Mouse (Mus musculus) layer of hippocampus, postnatal 14 days (tissue): Measurements from ENCODE around the gene Pfn1. TPM values are rescaled to one million over a fixed set of nuclear protein-coding genes. Genes with fewer than 3 reads are reported as not detected.

Experiments
- DNase-seq, 2 experiments: peaks; one replicate each; pipeline ENCODE4 v3.0.0; 2021 to 2022; ENCODE audit warnings: low spot score in 2 of 2, mixed read lengths in 1 of 2
- total RNA-seq, 2 experiments: library from RNA; stranded (reverse); gene quantifications; 2 replicates each; pipeline ENCODE4 v1.2.3; 2021

The Pfn1 gene
- total RNA-seq, 2 experiments from 2014 or later: 340 to 380 TPM

DNA sequence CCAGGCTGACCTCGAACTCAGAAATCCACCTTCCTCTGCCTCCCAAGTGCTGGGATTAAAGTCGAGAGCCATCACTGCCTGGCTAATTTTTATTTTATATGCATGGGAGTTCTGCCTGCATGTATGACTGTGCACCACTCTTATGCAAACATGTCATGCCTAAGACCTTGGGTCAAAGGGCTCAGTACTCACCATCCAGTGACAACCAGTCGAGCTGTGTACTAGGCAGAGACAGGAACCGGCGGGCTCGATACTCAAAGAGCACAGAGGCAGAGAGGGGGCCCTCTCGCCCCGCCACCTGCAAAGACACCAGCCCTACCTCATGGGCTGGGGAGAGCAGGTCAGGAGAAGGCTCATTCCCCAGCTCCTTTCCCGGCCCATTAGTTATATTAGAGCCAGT is 23.6 kb upstream of the Pfn1 start:
- DNase-seq: no peak

DNA sequence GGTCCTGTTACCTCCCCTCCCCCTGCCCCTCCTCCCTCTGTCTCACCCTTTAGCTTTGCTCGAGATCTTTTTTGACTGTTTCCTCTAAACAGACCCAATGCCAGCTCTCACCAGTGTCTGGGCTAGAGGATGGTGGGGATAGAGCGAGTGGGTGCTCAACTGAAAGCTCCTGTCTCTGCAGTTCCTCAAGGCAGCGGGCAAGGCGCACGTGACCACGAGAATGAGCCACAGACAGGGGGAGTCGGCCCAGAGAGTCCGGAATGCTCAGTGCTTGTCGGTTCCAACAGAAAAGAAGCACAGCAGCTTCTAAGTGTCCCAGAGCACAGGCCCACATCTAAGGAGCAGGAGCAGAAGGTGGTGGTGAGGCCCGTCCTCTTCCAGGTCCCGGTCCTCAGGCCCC is 20.1 kb upstream of the Pfn1 start:
- no peak for DNase-seq

DNA sequence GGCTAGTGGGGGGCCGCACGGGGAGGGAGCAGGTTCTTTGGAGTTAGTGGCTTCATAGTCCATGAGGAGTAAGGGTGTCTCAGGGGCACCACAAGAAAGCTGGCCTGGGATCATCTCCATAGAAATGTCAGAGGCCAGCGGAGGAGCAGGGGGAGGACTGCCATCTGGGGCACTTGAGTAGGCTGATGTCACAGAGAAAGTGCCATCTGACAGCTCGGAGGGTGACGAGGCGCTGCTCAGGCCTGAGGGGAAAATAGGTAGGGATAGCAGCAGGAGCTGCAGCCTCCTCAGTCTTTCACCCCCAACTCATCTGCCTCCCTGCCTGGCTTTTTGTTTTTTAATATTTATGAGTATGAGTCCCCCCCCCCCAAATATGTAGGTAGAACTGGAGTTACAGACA is 19.6 kb upstream of the Pfn1 start:
- no peak for DNase-seq

DNA sequence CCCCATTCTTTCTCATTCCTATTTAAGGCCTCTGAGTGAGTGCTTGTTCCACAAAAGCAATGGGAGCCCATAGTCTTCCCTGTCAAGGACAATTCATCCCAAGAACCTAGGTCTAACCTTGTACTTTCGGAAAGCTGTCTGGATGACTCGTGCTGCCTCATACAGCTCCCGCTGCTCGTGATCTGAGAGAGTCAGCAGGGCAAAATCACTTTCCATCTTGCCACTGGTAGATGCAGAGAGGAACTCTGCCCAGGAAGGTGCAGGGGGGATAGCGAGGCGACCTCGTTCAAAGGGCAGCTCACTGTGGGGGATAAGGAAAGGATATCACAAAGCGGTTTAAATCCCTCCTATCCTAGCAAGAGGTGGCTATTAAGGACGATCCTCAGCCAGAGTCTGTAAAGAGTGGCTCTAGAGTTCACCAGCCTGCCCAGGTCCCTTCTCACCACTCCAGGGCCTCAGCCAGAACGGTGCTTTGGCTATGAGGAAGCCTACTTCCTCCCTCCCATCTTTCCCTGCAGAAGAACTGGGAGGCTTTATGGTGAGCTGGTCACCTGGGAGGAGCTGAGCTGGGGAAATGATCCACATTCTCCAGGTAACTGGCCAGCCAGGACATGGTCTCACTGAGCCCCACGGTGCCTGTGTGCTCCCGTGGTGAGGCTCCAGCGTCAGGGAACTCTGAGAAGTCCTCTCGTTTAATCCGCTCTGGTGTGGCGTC is 17.0 kb upstream of the Pfn1 start:
- DNase-seq: no peak

DNA sequence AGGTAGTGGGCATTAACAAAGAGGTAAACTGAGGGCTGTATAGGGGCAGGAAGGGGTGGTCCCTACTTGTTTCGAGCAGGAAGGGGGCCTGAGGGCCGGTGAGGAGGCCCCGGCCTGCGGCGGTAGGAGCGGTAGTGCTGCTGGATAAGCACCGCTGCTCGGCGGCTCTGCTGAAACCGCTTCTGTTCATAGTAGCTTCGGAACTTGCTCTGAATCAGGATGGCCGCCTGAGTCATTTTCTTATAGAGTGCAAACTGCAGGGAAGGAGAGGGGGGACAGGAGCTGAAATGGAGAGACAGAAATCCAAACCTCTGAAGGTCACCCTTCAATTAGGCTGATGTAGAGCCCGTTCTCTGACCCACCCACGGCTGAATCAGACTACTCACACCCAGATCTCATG is 16.0 kb upstream of the Pfn1 start:
- DNase-seq: no peak

DNA sequence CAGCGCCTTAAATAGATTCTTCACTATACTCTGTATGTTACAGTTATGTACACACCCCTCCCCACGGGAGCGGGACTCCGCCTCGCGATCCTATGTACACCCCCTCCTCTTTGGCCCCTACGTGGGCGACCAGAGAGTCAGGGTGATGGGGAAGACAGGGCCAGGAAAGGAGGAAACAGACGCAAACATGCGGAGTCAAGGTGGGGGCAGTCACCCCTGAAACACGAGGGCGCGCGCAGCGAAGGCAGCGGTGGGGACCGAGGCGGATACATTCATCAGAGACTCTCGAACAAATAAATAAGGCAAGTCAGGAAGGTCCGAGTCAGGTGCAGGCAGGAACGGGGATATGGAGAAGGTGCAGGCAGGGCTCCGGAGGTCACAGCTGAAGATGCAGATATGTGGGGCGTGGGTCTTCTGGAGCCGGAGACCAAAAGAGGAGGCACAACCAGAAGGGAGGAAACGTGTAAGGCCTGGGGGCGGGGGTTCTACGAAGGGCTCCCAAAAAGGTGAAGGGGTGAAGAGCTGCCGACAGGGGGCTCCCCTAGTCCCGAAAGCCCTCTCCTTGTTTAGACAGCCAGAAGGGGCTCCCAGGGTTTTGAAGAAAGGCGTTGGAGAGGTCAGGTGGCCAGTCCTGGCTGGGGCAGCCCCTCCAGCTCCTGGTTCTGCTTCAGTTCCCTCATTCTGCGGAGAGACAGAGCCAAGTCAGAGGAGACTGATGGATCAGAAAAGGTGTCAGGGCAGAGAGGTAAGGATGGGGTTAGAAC is 15.3 kb upstream of the Pfn1 start:
- DNase-seq: peak; percentile 71 to 74

DNA sequence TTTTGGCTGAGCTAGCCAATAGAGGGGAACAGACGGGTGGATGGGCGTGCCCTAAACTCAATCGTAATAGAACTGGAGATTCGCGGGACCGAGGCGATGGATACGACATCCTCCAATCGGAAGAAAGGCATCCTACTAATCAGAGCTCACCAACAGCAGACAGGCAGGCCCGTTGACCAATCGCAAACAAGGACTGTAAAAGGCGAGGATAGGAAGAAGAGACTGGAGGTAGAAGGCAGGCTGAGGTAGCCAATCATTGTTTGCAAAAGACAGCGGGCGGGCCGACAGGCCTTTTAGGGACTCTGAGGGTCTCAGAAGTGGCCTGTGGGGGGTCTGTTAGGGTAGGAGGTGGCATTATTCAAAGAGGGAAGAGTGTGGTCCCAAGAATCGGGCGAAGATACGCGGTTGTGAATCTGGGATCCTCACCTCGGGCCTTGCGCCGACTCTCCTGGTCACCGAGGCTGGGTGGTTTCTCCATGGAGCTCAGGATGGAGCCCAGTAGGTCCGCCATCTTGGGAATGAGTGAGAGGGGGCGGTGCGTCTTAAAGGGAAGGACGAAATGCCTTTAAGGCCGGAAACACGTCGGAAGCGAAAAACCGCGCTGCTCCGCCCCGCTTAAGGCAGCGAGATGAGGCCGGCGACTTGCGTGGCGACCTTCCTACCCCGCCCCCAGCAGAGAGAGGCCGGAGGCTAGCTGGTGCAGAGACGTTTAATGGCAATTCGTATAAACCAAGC is 14.5 kb upstream of the Pfn1 start, which contains the start of gene Spag7:
TSS of gene Spag7 (minus strand) at position 646 of the 735 bp plus-strand sequence.
- DNase-seq: peak; percentile 97 to 99

DNA sequence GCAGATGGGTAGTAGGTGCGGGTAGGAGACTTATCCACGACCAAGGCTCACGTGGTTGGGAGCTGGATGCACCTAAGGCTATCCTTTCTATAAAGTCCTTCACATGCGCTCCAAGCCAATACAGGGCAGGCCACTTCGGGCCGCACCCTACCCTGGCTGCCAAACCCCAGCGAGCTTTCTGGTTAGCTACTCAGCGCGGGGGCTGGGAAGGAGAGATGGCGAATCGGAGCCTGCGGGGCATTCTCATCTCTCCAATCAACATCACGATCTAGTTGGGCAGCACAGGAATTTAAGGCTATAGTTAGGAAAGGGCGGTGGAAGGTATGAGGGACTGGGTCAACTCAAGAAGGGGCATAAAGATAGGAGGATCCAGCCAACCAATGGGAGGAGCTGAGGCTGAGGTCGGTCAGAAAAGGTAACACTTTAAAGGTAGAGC is 13.9 kb upstream of the Pfn1 start:
- peak in 1 of 2 experiments; percentile 81 for DNase-seq

DNA sequence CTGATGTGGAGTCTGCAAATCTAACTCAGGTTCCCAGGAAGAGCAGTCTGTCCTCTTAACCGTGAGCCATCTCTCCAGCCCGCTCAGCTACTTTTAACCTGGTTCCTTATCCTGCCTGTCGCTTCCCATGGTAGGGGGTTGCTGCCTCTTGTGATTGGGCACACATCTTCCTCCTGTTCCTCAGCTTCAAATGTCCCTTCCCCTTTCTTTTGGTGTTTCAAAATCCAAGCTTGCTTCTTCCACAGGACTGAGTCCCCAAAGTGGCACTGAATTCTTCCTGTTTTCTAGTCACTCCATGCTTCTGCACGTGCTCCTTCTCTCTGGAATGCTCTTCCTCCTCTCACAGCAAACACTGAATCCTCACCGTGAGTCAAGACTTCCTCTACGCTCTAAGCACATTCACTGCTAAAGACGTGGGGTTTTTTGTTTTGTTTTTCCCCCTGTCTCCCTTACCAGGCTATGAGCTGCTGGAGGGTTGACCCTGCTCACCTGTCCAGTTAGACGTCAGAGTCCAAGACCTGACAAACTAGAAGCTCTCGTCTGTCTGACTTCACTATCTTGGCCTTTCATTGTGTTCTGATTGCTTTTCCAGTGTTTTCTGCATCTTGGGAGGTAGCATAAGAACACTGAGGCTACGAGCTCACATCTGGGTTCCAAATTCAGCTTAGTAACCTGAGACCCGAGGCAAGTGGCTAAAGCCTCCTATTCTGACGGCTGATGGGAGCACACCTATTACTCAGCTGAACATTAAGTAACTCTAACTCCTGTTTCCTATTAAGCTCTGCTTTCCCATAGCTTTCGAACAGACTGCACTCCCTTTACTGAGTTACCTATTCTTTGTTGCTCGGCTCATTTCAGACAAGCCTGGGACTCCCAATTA is 13.1 kb upstream of the Pfn1 start:
- no peak for DNase-seq

DNA sequence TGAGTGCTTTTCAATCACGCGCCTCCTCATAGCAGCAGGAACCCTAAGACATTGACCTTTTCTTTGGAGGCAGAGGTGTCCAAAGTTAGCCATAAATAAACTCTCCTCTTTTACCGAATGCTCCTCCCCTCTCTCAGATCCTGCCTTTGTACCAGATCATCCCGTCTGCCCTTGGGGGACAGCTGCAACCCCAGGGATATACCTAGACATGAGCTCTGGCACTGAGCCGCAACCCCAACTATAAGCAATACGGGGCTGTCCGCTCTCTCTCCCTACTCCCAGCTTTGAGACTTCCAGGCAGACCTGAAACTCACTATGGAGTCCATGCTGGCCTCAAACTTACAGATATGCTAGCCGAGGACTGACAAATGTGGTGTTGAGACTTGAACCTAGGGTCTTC is 12.2 kb upstream of the Pfn1 start:
- no peak for DNase-seq

DNA sequence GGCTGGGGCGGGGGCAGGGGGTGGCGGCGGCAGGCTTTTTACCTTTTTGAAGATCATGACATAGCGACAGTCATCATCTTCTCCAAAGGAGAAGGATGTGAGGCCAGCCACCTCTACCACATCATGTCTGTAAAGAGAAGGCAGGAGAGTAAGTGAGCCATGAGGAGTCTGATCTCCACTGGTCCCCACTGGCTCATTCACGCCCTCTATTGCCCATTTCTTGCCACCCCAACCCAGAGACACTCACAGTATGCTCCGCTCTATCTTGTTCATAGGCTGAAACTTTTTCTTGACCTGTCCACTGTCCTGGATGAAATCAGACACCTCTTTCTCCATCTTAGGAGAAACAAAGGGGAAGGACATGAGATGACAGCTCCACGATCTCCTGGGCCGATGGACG is 10.3 kb upstream of the Pfn1 start:
- no peak for DNase-seq

DNA sequence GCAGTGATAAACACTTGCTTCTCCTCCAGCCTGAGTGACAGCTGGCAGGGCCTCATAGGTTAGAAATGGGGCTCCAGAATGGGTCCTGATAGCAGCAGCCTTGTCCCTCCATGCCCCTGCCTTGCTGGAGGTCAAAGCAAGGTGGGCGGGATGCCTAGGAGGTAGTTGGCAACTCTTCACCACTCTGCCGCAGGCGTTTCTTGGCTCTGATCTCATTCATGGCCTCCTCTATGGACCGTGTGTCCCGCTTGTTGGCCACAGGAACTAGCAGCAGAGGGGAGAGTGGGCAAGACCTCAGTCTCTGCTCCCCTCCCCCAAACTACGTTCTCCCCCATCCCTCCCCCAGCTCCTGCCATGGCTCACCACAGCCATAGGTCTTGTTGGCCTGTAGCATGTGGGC is 9.5 kb upstream of the Pfn1 start:
- no peak for DNase-seq

DNA sequence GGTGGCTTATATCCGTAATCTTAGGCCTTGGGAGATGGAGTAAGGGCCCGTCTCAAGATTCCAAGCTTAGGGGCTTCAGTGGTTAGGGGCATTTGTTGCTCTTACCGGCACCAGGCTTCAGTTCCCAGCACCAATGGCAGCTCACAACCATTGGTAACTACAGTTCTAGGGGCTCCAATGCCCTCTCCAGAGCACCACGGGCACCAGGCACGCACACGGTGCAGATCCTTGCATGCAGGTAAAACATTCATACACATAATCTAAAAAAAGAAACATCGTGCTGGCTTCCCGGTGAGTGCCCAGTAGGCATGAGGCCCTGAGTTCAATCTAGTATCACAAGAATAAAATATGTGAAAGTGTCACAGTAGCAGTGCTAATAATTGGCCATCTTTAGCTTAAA is 8.7 kb upstream of the Pfn1 start:
- no peak for DNase-seq

DNA sequence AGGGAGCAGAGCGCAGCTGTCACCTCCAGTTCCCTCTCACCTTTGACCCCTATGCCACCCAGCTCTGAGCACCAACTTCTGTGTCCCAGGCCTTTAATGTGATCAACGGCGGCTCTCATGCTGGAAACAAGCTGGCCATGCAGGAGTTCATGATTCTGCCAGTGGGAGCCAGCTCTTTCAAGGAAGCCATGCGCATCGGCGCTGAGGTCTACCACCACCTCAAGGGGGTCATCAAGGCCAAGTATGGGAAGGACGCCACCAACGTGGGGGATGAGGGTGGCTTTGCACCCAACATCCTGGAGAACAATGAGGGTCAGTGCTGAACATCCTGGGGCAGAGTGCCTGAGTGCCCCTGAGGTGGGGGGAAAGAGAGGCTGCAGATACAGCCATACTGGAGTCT is 6.1 kb upstream of the Pfn1 start:
- DNase-seq: no peak

DNA sequence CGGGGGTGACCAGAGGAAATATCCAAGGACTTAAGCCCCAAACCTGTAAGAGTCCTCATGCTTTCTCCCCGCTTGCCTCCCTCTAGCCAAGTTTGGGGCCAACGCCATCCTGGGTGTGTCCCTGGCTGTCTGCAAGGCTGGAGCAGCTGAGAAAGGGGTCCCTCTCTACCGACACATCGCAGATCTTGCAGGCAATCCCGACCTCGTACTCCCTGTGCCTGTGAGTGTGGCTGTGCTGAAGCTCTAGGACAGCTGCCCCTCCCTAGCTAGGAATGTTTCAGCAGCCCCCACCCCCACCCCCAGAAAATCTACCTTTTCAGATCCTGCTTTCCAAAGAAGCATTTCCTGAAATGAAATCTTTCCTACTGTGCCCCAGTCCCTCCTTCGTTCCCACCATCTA is 4.5 kb upstream of the Pfn1 start:
- no peak for DNase-seq

DNA sequence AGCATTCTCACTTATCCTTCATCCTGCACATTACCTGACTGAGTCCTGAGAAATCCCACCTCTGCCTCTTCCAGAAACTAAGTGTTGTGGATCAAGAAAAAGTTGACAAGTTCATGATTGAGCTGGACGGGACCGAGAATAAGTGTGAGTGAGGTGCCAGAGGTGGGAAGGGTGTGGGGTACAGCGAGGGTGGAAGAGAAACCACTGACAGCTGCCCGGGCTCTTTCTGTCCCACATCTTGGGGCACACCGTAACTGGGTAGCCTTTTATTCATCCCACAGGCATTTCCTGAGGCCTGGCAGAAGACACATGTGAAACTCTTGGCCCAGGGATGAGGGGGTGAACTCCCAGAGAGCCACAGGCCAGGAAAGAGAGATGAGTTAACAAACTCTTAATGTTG is 4.1 kb upstream of the Pfn1 start:
- DNase-seq: no peak

DNA sequence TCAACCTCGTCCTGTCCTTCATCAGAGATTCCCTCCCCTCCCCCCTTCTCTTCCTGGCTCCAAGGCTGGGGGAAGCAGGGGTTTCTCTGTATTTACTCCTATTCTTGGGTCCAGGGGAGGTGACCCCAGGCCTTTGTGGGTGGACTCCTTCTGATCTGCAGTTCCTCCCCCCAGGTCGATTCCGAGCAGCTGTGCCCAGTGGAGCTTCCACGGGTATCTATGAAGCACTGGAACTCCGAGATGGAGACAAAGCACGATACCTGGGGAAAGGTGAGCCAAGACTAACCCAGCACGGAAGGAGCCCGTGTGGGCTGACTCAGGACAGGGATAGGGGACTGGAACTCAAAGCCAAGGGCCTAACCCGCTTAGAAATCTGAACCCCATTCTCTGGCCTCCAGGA is 3.5 kb upstream of the Pfn1 start:
- DNase-seq: no peak

DNA sequence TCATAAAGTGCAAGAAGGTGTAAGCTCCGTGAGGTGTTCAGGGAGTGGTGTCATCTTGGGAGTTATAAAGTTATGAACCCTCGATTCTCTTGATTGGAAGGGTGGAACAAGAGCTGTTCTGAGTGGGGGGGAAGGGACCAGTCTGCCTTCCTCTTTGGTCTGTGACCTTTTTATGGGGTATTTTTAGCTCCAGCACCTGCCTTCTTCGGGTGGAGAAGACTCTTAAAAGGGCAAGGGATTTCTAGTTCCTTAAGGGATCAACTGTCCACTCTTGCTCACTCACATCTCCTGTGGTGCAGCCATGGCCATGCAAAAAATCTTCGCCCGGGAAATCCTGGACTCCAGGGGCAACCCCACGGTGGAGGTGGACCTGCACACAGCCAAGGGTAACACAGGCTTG is 3.1 kb upstream of the Pfn1 start:
- DNase-seq: no peak

DNA sequence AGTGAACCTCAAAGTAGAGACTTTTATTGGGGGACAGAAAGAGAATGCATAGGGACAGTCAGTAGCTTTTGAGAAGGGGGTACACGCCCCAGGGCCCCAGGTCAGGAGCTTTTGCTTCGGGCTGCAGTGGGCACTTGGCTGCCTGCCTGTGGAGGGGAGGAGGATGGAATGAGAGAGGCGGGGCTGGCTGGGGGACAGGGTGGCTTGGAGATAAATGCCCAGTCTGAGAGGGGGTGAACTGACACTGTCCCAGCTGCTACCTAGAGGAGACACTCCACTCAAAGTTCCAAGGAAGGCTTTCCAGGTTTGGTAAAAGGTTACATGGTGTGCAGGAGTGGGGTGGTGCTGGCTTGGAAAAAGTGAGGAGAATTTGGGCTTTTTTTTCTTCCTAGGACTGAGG is 2.5 kb upstream of the Pfn1 start, which contains the start of gene Eno3:
TSS of gene Eno3 (plus strand) at position 239 of the 400 bp plus-strand sequence.
- no peak for DNase-seq

DNA sequence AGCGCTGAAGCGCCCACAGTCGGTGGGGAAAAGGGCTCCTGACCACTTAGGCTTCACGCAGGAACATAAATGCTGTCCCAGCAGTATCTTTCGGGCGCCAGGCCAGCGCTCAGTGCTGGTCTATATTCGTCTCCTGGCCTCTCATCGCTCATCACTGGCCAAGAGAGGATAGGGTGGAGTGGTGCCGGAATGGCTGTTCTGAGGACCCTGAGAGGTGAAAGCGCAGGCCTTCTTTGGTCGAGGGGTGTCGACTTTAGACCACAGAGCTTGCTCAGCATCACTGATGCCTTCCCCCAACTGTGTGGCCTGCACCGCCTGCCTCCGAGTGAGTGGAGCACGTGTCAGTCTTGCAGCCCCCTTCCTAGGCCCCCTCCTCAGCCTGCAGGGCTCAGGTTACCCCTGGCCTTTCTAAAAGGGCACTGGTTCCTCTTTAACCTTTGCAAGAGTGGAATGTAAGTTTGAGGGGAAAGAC is 2.0 kb upstream of the Pfn1 start:
- DNase-seq: no peak
